Mouse (Mus musculus) frontal cortex, postnatal 10 days (tissue): Measurements from ENCODE around the gene 1190007I07Rik.

Experiments used
- DNase-seq, 2 experiments: peaks; one replicate each; pipeline ENCODE4 v3.0.0; 2022; ENCODE audit warnings: low spot score in 2 of 2, mixed read lengths in 1 of 2

The 1190007I07Rik gene

DNA sequence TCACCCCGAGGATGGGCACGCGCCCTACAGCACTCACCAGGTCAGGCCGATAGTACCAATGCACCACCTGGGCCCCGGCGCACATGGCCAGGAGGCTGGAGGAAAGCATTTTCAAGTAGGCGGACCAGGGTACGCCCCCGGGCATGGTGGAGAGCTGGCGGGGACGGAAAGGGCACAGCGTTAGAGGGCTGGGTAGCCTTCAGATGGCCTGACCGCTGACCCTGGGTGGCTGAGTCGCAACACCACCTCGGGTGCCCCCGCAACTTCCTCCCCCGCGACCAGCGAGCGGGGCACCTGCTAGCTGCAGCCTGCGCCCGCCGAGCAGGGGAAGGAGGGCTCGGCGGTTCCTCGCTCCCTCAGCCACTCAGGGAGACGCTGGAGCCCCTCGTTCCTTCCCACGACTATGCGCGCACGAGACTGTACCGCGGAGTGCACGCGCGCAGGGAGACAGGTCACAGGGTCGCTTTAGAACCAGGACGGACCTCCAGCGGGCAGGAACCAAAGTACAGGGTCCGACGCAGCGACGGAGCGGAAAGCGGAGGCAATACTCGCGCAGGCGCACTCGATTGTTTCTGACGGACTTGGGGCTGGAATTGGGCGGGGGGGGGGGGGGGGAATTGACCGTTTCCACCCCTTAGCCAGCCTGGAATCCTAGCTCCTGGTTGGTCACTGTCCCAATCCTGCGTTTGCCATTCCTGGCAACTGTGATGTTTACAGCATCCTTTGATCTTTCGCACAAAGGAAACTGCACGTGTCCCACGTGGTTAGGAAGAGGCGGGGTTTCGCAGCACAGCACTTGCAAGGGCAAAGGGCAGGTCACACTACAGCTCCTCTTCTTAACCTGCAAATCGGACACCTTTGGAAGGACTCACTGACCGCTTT, at the start of gene 1190007I07Rik:
Gene 1190007I07Rik (minus strand): TSS at position 558 of the 882 bp plus-strand sequence.
- DNase-seq: peak; percentile 73 to 86

DNA sequence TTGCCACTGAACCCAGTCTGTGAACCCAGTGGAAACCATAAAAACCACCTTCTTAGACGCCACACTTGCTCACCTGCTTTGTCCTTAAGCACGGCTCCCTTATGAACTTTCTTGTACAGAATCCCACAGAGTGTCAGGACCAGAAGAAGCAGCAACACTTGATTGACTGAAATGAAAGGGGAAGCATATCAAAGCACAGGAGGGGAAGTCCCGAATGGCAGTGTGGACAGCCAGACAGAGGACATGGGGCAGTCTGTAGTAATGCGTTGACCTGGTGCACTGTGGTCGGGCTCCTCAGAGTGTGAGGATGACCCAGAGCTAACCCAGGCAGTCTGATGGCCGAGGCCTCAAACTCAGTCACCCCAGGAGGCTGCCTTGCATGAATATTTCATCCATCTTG, 47.2 kb upstream of the 1190007I07Rik start:
- no peak for DNase-seq

DNA sequence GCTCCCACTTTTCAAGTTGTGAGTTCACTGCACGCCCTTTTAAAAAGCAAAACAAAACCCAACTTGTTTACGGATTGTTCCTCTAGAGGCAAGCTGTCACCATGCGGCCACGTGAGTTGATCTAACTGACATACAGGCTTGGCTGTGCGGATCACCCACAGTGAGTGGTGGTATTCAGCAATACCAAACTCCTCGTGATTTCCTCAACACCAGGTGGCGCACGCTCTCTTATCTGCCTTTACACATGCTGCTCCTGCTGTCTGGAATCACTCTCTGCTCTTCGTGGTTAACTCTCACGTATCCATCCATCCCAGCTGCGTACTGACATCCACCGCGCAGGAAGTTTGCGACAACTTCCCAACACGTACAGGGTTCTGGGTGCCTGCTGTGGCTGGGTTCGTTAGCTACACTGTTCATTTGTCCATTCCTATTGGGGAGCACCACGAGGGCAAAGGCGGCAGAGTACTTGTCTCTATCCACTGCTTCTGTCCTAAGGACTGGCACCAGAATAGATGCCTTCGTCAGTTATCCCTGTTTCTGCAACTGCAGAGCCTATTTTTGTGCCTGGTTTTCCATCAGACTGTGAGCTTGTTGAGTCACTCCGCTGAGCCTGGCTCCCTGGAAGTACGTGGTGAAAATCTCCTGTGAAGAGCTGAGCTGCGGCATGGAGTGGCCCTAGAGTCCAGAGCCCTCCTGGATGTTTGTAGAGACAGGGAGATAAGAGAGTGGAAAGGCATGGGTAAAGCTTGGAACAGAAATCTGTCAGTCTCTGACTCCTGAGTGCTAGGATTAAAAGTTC, 43.6 kb upstream of the 1190007I07Rik start:
- peak; percentile 79 to 81 for DNase-seq

GRCm38 (mm10) chr10:82665951-82666350, 42.9 kb upstream of the 1190007I07Rik start:
- no peak for DNase-seq

DNA sequence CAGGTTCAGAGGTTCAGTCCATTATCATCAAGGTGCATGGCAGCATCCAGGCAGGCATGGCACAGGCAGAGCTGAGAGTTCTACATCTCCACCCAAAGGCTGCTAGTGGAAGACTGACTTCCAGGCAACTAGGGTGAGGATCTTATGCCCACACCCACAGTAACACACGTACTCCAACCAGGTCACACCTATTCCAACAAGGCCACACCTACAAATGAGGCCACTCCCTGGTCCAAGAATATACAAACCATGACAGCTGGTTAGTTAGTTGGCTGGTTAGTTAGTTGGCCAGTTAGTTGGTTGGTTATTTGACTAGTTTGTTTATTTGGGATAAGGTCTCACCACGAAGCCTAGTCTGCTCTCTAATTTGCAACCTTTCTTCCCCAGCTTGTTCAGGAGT, 40.3 kb upstream of the 1190007I07Rik start:
- DNase-seq: no peak

DNA sequence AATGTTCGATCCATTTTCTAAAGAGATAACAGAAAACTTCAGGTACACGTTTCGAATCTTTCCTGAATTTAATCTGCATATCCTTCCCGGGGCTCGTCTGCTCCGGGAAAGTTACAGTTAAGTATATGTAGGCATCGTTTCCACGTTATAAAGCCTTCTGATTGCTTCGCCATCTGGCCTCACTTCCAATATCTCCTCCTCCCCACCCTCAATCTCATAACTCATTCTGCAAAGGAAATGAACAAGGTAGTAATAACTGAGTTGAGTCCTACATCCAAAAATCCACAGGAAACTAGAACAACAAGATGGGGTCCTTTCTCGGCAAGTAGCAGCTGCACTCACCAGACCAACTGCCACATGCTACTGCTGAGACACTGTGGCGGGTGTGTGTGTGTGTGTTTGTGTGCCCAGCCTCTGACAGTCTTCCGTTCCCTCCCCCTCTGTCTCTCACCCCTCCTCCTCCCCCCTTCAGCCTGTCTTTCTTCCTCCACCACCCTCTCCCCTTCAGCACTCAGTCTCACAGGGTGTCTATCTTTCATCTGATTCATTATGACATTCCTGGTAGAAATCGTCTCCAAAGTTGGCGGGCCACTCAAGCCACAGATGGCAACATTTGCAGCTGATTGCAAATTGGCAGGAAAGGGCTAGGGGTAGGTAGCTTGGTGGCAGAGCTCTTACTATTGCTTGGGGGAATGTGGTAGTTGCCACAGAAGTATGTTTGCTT, 39.4 kb upstream of the 1190007I07Rik start:
- peak in 1 of 2 experiments; percentile 18 for DNase-seq

DNA sequence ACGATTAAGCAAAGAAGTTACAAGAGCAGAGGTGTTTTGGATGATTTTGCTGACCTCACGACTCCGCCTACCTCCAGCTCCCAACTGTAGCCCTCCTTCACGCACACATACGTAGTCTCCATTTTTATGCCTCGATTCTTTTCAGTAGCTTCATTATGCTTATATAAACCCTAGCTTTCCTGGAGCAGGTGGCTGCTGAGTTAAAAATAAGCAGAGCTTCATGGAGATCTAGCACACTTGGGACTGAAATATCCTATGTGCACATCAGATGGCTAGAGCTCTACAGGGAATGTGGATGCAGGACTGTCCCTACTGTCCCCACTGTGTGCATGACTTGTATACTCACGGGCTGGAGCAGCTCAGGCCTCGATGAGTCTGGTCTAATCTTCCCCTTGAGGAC, 38.8 kb upstream of the 1190007I07Rik start:
- peak; percentile 25 to 34 for DNase-seq

- DNase-seq: no peak
Measured at GRCm38 (mm10) chr10:82654581-82654980, 31.6 kb upstream of the 1190007I07Rik start.

- DNase-seq: no peak
Measured at GRCm38 (mm10) chr10:82652625-82653024, 29.6 kb upstream of the 1190007I07Rik start.

DNA sequence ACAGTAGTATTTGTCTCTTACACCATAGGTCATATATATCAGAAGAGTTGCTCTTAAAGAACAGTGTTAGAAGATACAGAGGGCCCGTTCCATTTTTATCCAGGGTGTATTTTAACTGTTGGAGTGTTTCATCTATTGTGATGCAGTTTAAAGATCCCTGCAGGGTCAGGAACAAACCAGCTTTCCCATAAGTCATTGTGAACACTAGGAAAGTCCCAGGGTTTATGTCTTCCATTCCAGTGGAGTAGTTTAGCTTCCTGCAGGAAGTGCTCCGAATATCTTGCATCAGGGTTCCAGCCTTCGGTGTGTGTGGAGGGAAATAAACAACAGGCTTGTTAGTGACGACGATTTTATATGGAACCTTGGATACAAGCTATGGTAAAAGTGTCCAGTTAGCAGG, 28.2 kb upstream of the 1190007I07Rik start:
- no peak for DNase-seq

GRCm38 (mm10) chr10:82647205-82647811, 24.3 kb upstream of the 1190007I07Rik start:
- DNase-seq: no peak

- no peak for DNase-seq
Measured at GRCm38 (mm10) chr10:82646083-82646482, 23.1 kb upstream of the 1190007I07Rik start.

DNA sequence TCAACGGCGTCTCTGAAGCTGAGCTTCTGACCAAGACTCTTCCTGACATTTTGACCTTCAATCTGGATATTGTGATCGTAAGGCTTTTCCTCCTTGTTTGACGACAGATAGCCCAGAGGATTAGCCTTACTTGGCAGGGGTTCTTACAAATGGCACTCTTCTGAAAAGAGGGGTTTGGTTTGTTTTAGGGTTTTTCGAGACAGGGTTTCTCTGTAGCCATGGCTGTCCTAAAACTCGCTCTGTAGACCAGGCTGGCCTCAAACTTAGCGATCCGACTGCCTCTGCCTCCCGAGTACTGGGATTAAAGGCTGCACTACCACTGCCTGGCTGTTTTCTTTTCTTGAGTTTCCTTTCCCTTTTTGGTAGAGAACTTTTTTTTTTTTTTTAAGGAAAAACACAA, 18.5 kb upstream of the 1190007I07Rik start:
- no peak for DNase-seq

GRCm38 (mm10) chr10:82639032-82639698, 16.1 kb upstream of the 1190007I07Rik start:
- no peak for DNase-seq

GRCm38 (mm10) chr10:82636321-82636720, 13.3 kb upstream of the 1190007I07Rik start:
- DNase-seq: no peak

DNA sequence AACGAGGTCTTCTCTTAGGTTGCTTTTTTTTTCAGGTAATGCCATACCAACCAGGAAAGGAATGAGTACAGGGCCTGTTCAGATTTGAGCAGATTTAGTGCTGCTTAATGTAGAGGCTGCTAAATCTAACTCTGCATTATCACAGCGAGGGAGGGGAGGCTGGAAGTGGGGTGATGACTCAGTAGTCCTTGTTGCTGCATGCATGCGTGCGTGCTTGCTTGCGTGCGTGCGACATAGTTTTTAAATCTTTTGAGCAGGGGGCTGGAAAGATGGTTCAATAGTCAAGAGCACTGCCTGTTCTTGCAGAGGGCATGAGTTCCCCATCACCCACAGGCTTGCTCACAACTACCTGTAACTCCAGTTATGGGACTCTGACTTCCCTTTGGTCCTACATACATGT, 11.3 kb upstream of the 1190007I07Rik start:
- no peak for DNase-seq

DNA sequence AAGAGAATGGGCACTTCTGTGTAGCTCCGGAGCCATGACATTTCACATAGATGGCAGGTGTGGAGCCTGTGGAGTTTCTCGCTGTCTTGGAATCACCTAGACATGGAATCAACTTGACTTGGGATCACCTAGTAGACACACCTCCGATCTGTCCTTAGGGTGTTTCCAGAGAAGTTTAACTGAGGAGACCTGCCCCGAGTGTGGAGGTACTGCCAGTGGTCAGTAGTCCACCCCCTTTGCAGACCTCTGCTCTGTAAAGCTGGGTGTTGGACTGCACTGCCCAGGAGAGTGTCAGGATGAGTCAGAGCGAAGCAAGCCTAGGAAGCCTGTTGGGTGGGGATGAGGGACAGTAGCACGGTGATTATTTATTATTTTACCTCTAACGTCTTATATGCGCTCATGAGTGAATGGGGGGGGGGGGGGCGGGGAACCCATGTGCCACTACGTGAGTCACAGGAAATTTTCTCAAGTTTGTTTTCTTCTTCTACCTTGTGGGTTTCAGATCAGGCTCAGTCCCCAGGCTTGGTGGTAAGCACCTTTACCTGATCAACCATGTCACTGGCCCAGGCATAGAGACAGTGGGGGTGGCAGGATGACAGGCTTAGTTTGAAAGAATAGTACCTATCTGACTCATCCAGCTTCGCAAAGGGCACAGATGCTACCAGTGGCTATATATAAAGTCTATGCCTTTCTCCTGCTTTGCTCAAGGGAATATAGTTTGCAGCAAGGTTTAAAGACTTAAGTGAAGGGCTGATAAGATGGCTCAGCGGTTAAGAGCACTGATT, 9.7 kb upstream of the 1190007I07Rik start:
- DNase-seq: no peak

DNA sequence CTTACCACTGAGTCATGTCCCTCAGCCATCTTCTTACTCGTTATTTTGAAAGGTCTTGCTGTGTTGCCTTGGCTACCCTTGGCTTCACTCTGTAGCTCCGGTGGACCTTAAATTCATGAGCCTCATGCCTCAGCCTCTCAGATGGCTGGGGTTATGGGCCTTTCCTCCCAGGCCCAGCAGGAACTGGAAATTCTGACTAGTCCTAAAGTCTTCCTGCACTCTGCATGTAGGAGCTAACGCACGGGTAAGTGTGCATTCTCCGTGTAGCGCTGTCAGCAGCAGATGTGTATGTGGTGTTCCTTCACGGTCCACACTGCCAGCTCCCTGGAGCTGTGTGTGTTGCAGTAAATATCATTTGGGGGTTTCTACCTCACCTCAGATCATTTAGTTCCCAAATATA, 8.1 kb upstream of the 1190007I07Rik start:
- no peak for DNase-seq

GRCm38 (mm10) chr10:82630497-82630896, 7.5 kb upstream of the 1190007I07Rik start:
- no peak for DNase-seq

DNA sequence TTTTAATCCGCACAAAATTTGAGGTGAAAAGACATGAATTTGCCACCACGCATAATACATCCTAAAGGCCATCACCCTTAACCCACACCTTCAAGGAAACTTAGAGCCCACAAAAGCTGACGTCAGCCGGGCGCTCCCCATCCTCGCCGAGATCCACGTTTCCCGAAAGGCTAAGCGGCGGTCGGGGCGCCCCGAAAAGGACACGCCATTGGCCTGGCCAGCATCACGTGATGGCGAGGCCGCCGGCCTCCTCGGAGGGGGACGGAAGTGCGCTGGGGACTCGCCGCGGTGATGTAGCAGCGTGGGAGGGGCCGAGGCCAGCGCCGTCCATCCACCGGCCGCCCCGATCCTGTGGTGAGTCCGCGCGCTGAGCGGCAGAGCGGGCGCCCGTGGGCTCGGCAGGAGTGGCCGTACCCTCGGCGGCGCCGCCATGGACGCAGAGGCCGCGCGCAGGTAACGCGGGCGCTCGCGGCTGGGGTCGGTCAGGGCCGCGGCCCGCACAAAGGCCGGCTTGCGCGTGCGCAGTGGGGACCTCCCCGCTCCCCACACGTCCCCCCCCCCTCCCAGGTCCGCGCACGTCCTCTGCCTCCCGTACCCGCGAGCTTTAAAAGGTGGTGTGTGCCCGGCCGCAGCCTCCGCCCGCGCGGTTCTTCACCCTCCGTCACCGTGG, 6.7 kb upstream of the 1190007I07Rik start, which contains the start of gene Tdg:
Gene Tdg (plus strand): TSS at position 243 of the 670 bp plus-strand sequence.
- peak; percentile 85 to 89 for DNase-seq
